Mouse (Mus musculus) spleen, adult 18-20 months (tissue): ENCODE data around the gene Gm17428.

ENCODE experiments used
- DNase-seq, 2 experiments: peaks; one replicate each; pipeline ENCODE4 v3.0.0; 2022; ENCODE audit warnings: mixed read lengths in 2 of 2

The Gm17428 gene

DNA sequence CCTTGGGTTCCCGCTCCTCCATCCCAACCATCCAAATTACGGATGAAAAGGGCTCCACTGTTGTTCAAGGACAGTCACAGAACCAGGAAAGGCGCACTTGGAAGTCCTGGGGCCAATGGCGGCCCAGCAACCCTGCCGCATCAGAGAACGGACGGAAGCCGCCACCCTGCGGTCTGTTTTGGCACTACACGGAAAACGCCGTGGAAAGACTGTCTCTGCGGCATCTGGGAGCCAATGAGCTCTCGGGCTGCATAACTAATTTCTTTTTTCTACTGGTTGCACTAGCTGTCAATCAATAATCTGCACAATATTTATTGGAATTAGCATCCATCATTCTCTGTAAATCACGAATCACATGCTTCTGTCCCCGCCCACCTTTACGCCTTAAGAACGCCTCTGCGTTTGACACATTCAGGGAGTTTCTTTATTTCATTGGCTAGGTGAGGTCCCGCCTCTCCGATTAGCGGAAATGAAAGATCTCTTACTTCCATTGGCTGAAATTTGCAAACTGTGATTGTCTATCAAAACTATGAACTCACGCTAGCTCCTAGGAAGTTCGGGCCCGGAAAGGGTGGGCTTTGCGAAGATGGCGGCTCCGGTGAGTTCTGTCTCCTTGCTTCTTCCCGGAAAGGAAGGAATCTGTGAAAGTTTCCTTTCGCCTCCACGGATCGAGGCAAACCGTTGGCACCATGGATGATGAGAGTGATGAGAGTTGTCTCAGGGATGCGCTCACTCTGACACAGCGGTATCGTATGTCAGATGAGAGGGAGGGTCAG lies 38.4 kb downstream of the Gm17428 start, which contains the start of gene Ngdn:
Gene Ngdn, plus strand, starts transcription at position 464 of the 776 bp plus-strand sequence.
- peak; percentile 96 to 98 for DNase-seq

GRCm38 (mm10) chr14:55015767-55016111 lies 39.0 kb downstream of the Gm17428 start:
- no peak for DNase-seq

GRCm38 (mm10) chr14:55016876-55017275 lies 40.1 kb downstream of the Gm17428 start:
- no peak for DNase-seq

- DNase-seq, result no peak
Observed at GRCm38 (mm10) chr14:55020394-55020793, 43.7 kb downstream of the Gm17428 start.

- no peak for DNase-seq
Observed at GRCm38 (mm10) chr14:55023011-55023410, 46.3 kb downstream of the Gm17428 start.

DNA sequence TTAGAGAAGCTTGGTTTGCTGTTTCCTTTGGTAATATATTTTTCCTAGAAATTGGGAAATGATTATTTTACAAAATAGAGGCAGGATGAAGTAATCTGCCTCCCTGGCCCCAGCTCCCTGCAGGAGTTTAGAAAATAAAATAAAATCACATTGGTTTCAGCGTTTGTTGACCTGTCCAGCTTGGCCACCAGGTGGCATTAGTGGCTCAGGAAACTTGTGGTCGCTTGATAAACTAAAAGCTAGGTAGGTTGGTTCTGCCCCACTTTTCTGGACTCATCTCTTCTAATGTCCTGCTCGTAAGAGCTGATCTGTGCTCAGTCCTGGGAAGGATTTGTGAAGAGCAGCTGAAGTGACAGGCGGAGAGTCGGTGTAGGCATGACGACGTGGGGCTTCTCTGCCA lies 47.5 kb downstream of the Gm17428 start:
- peak in 1 of 2 experiments; percentile 32 for DNase-seq

DNA sequence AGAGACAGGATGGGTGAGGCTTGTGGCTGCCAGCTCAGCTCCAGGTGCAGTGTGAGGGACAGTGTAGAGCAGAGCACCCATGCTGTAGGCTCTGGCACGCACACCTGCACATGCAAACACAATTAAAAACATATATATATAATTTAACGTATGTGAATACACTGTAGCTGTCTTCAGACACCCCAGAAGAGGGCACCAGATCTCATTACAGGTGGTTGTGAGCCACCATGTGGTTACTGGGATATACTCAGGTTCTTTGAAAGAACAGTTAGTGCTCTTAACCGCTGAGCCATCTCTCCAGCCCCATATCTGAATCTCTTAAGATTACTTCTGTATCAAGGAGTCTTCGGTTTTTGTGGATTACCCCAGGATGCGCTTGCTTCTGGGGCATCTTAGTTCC lies 48.8 kb downstream of the Gm17428 start:
- no peak for DNase-seq
